Mouse (Mus musculus) intestine, embryonic 15.5 days (tissue): ENCODE data around the gene Pten. TPM values are rescaled to one million over a fixed set of nuclear protein-coding genes. Genes with fewer than 3 reads are reported as not detected.
A peak's percentile ranks its signal among the peaks of the same experiment; 100 is the strongest.

Experiments used
- ATAC-seq: fragments of 200-750 bp; cut with Nextera tagmentation; 2 replicates; pipeline ENCODE4 v1.8.0; 2017; ENCODE audit warnings: moderate TSS enrichment, moderate library complexity
- H3K27ac ChIP-seq: fragments of 300-500 bp; sonication (generic); 2 replicates; pipeline ENCODE4 v1.5.1; 2015; ENCODE audit warnings: mild to moderate bottlenecking, inconsistent platforms
- H3K27me3 ChIP-seq: fragments of 300-500 bp; sonication (generic); replicated peaks from 2 replicates; pipeline ENCODE4 v1.6.1; 2015; ENCODE audit warnings: inconsistent platforms
- H3K36me3 ChIP-seq: fragments of 300-500 bp; sonication (generic); 2 replicates; pipeline ENCODE4 v1.6.1; 2015; ENCODE audit warnings: inconsistent platforms
- H3K4me1 ChIP-seq: fragments of 300-500 bp; sonication (generic); replicated peaks from 2 replicates; pipeline ENCODE4 v1.6.1; 2015; ENCODE audit warnings: inconsistent platforms
- H3K4me2 ChIP-seq: fragments of 300-500 bp; sonication (generic); replicated peaks from 2 replicates; pipeline ENCODE4 v1.6.1; 2015; ENCODE audit warnings: mild to moderate bottlenecking, inconsistent platforms
- H3K4me3 ChIP-seq: fragments of 300-500 bp; sonication (generic); replicated peaks from 2 replicates; pipeline ENCODE4 v1.5.1; 2015; ENCODE audit warnings: inconsistent platforms
- H3K9ac ChIP-seq: fragments of 300-500 bp; sonication (generic); 2 replicates; pipeline ENCODE4 v1.6.1; 2015; ENCODE audit warnings: inconsistent platforms
- H3K9me3 ChIP-seq: fragments of 300-500 bp; sonication (generic); 2 replicates; pipeline ENCODE4 v1.6.1; 2016; ENCODE audit warnings: inconsistent platforms
- WGBS: fragments of 180-500 bp; shearing (Covaris S2); methylation state at CpG from one replicate; pipeline ENCODE4 v1.1.7; 2015; 5-methylcytosine and 5-hydroxymethylcytosine counted together
- polyA plus RNA-seq: library from polyadenylated mRNA; unstranded; fragments of >200 nt; fragmentation: Nextera tagmentation; extraction: Ambion mirVana; gene quantifications from 2 replicates; pipeline ENCODE4 v1.2.1, GENCODE M21; 2015

Gene Pten
- polyA plus RNA-seq, 1 experiment from 2014 or later = 10.1 TPM

DNA sequence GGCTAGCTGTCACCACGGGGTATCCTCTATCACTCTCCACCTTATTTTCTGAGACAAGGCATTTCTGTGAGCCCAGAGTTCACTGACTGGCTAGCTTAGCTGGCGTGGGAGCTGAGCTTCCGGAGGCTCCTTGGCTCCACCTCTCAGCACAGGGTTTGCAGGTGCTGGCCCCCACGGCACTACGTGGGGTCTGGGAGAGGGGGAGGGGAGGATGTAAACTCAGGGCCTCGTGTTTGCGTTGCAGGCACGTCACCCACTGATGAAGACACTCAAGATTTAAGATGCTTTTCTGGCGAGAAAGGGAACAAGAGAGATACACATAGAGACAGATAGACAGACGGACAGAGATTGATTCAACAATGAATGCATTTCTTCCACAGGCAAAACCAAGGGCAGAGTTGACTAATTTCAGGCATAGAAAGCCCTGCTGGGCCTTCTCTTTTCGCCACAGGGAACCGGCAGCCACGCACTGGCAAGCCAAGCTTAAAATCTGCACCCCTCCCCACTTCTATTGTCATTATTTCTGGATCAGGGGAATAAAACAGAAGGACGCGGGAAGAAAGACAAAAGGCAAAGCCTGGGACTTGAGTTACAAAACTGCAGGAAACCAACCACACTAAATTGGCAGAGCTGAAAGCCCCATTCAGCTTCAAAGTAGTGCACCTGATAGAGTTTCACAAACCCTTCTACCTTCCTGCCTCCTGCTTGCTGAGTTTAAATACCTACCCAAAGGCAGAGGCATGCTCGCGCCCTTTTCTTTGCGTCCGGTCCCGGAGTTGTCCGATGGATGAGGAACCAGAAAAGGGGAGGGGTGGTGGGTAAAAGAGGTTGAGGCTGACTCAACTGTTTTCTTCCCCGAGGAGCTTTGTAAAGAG, 30.6 kb upstream of the Pten start:
- H3K4me3 ChIP-seq = no peak overlapping the region
- no peak overlapping the region for H3K27ac ChIP-seq
- H3K9me3 ChIP-seq = no peaks in the 10 kb centered on the region
- H3K9ac ChIP-seq = no peak overlapping the region
- H3K36me3 ChIP-seq = no peaks in the 10 kb centered on the region
- no peaks in the 10 kb centered on the region for H3K4me1 ChIP-seq
- H3K4me2 ChIP-seq = peak overlapping the region; percentile 17; the same call in 1 of the 2 replicates
- peaks cover 4% of the 10 kb centered on the region; the same call in 1 of the 2 replicates for H3K27me3 ChIP-seq
- WGBS = 17% methylated on average over 22 of the region's 22 CpGs
- no peak for ATAC-seq

DNA sequence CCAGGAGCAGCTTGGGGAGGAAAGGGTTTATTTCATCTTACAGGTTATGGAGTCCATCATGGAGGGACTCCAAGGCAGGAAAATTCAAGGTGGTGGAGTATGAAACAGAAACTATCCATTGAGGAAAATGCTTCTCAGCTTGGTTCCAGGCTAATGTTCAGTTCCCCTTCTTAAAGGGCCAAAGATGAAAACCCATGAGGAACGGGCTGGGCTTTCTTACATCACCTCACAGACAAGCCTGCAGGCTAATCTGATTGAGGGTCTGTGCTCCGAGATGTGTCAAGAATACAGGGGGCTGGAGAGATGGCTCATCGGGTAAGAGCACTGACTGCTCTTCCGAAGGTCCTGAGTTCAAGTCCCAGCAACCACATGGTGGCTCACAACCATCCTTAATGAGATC, 27.5 kb upstream of the Pten start:
- H3K27me3 ChIP-seq = peaks cover 4% of the 10 kb centered on the region; the same call in 1 of the 2 replicates
- no peak overlapping the region for H3K9ac ChIP-seq
- H3K27ac ChIP-seq = no peak overlapping the region
- H3K36me3 ChIP-seq = no peaks in the 10 kb centered on the region
- no peak for ATAC-seq
- H3K4me1 ChIP-seq = no peaks in the 10 kb centered on the region
- no peak overlapping the region for H3K4me3 ChIP-seq
- 87% methylated on average over 4 of the region's 4 CpGs for WGBS
- no peaks in the 10 kb centered on the region for H3K9me3 ChIP-seq
- H3K4me2 ChIP-seq = no peak overlapping the region

DNA sequence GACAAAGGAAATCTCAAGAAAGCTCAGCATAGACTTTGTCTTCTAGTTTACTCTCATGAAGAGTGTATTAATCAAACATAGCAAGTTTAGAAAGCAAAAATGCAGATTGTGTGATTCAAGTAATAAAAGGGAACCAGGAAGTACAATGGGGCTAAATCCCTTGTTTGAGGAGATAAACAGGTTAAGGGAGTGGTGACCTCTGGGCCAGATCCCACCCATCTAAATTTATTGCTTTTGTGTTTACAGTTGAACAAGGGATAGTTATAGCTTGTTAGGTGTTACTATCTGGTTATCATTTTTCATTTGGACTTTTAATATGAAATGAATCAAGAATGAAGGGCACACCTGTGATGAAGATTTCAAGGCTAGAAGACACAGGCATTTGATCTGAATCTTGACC, 24.4 kb upstream of the Pten start:
- H3K27ac ChIP-seq = no peak overlapping the region
- ATAC-seq = peak; percentile 56; the same call in 1 of the 2 replicates
- H3K4me3 ChIP-seq = no peak overlapping the region
- no peak overlapping the region for H3K9ac ChIP-seq
- H3K4me2 ChIP-seq = no peak overlapping the region
- no peaks in the 10 kb centered on the region for H3K27me3 ChIP-seq
- H3K9me3 ChIP-seq = no peaks in the 10 kb centered on the region
- H3K4me1 ChIP-seq = no peaks in the 10 kb centered on the region
- H3K36me3 ChIP-seq = no peaks in the 10 kb centered on the region

DNA sequence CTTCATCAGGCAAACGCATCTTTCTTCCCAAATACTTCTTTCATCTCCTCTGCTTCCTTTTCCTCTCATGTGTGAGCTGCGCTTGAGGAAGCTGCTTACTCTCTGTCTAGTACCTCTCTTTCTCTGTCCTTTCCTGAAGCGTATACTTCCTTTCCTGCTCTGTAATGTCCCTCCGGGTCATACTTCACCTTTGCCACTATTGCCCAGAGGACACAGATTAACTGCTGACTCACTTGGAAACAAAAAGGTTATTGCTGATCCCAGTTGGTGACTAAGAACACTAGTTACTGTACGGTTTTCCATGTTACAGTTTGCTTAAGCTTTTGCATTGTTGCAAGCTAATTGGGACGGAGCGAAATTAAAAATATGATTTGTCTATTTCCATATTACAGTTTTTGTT, 19.5 kb upstream of the Pten start:
- no peaks in the 10 kb centered on the region for H3K36me3 ChIP-seq
- no peak overlapping the region for H3K4me2 ChIP-seq
- no peak overlapping the region for H3K4me3 ChIP-seq
- no peaks in the 10 kb centered on the region for H3K4me1 ChIP-seq
- no peaks in the 10 kb centered on the region for H3K27me3 ChIP-seq
- no peak for ATAC-seq
- H3K9me3 ChIP-seq = no peaks in the 10 kb centered on the region
- H3K9ac ChIP-seq = no peak overlapping the region
- 82% methylated on average over 7 of the region's 7 CpGs for WGBS
- no peak overlapping the region for H3K27ac ChIP-seq

DNA sequence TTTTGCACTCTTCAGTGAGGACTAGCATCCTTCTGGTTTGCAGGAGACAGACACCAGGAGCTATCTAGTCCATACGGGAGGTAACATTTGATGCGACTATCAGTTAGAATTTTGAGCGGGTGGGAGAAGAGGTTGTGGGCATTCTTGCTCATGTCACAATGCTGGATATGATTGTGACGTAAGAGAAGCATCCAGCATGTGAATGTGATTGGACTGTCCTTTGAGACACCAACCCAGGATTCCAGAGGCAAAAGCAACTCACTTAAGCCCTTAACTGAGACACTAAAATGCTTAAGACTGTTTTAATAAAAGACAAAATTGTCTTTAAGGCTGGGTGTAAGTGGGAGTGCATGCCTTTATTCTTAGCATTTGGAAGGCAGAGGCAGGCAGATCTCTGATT, 17.6 kb upstream of the Pten start, which contains the start of gene Atad1:
Atad1 (minus strand) TSS at position 101 of the 400 bp plus-strand sequence.
- Histone ChIP-seq H3K4me3 (no peak within 1 kb of the TSS), H3K27ac (no peak within 1 kb of the TSS), H3K4me1 (no peaks in the 10 kb centered on the region), H3K27me3 (no peaks in the 10 kb centered on the region), H3K4me2 (no peak within 1 kb of the TSS), H3K36me3 (no peaks in the 10 kb centered on the region), H3K9me3 (no peaks in the 10 kb centered on the region), H3K9ac (no peak within 1 kb of the TSS)
- no peak for ATAC-seq
- WGBS = 90% methylated on average over 4 of the region's 4 CpGs

DNA sequence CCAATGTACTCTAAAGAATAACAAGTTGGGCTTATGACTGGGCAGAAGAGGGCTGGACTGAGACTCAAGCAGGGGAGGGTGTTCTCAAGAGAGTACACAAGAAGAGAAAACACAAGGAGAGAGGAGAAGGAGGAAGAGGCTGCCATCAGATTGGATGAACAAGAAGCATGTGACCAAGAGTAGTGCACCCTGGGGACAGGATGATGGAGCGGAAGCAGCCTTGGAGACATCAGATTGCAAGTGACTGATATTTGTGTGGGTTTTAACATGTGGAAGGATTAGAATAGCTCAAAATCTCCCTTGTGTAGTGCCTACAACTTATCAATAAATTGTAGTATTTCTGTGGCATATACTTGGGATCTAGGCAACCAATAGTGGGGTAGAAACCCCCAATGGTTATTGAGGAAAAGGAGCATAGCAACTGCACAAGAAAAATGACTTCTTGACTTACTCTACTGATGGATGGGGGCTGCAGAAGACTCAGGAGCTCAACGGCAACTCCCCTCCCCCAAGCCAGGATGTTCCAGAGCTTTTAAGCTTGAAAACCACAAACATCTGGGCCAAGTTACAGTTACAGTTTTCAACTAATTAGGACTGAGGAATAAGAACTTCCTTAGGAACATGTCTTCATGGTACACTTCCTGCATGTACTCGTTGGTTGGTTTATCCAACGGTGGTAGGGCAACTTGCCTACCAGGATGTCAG, 16.5 kb upstream of the Pten start:
- WGBS = 87% methylated on average over 4 of the region's 4 CpGs

DNA sequence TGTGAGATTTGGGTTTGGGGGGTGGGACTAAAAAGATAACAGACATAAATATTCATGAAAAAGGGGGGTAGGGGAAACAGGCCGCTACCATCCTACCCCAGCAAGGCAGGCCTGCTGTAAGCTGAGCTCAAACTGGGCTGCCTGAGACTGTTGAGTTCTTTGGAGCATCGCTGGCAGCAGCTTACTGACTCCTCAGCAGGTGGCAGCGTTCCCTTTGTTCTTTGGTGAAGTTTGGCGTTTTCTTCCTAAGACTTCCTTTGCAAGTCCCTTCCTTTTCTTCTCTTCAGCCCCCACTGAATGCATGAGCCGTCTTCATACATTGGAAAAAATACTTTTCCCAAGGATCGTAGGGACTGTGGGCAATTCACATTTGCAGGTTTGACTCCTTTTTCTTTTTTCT, 7.9 kb upstream of the Pten start:
- Histone ChIP-seq H3K9me3 (no peaks in the 10 kb centered on the region), H3K4me3 (no peak overlapping the region), H3K4me2 (no peak overlapping the region), H3K27ac (no peak overlapping the region), H3K36me3 (no peaks in the 10 kb centered on the region), H3K27me3 (0 out of 2 replicates have a peak, but pooled peaks cover 1% of the 10 kb centered on the region), H3K9ac (no peak overlapping the region), H3K4me1 (no peaks in the 10 kb centered on the region)
- WGBS = 26% methylated on average over 6 of the region's 6 CpGs
- no peak for ATAC-seq

More for the DNA sequence above, 16.5 kb upstream of the Pten start:
- H3K36me3 ChIP-seq = no peaks in the 10 kb centered on the region
- no peaks in the 10 kb centered on the region for H3K4me1 ChIP-seq
- ATAC-seq = no peak
- H3K9me3 ChIP-seq = no peaks in the 10 kb centered on the region
- H3K27ac ChIP-seq = no peak overlapping the region
- no peak overlapping the region for H3K4me2 ChIP-seq
- H3K9ac ChIP-seq = no peak overlapping the region
- no peak overlapping the region for H3K4me3 ChIP-seq
- no peaks in the 10 kb centered on the region for H3K27me3 ChIP-seq

DNA sequence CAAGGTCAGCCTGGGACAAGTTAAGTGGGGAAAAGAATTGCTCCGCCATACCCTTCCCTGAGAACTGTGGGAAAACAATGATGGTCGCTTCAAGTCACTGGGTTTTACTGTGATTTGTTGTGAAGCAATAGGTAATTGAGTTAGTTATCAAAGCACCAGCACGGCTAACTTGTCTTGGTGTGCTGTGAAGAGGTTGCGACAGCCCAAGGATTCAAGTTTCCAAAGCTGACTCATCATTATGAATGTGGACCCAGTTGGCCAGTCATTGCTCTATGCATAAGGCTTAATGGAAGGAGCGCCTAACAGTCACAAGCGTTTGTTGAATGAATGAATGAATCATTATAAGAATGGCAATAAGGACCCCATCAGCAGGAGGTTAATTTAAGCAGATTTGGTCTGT, 4.9 kb upstream of the Pten start:
- no peak overlapping the region for H3K4me3 ChIP-seq
- H3K36me3 ChIP-seq = no peaks in the 10 kb centered on the region
- WGBS = 91% methylated on average over 6 of the region's 6 CpGs
- peaks cover 10% of the 10 kb centered on the region; the same call in 1 of the 2 replicates for H3K4me1 ChIP-seq
- no peak overlapping the region for H3K9ac ChIP-seq
- ATAC-seq = no peak
- H3K4me2 ChIP-seq = no peak overlapping the region
- no peaks in the 10 kb centered on the region for H3K9me3 ChIP-seq
- 0 out of 2 replicates have a peak, but pooled peaks cover 3% of the 10 kb centered on the region for H3K27me3 ChIP-seq
- no peak overlapping the region for H3K27ac ChIP-seq

DNA sequence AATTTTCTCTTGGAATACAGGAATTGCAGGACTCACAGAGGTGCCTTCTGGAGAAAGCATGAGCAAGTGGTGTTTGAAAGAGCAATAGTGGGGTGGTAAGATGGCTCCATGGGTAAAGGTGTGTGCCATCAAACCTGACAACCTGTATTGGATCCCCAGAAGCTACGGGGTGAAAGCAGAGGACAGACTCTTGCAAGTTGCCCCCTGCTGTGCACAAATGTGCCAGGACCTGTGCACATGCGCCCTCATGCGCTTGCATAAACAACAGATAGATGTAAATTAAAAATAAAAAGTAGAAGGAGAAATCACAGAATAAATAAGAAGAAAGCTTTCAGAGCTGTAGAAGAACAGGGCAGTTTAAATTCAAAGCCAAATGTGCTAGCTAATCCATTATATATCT, 3.9 kb upstream of the Pten start:
- Histone ChIP-seq H3K4me2 (no peak overlapping the region), H3K27ac (no peak overlapping the region), H3K4me1 (peaks cover 10% of the 10 kb centered on the region; the same call in 1 of the 2 replicates), H3K9ac (no peak overlapping the region), H3K4me3 (no peak overlapping the region), H3K27me3 (0 out of 2 replicates have a peak, but pooled peaks cover 3% of the 10 kb centered on the region), H3K36me3 (no peaks in the 10 kb centered on the region), H3K9me3 (no peaks in the 10 kb centered on the region)
- 91% methylated on average over 3 of the region's 3 CpGs for WGBS
- no peak for ATAC-seq

DNA sequence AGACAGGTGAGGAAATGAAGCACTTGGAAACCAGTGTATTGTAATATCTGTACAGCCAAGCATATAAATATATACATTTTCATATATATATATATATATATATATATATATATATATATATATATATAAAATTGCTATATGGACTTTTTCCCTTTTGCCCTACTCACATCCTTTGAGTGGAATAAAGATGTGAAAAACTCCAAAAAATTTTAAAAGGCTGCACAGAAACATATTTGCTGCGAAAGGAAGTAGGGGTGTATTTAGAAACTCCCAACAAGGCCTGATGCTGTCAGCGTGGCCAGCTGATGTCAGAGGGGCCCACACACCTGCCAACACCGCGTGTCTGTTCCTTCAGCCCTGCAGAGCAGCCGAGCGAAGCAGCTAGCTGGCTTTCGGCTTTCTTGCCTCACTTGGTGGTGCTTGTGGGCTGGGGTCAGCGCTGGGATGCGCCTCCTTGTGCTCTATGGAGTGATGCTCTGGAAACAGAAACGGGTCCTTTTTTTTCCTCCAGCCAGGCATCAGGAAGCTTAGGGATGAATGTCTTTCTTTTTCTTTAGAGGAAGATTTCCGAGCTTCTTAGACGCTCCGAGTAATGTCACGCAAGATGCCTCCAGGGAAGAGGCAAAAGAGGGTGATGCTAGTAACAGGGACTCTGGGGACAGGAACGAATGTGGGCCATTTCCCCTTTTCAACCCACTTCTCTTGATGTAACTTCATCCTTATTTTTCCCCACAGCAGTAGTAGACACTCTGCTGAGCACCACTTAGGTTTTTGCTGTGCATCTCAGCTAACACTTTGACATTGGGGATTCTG, 2.9 kb upstream of the Pten start:
- H3K4me2 ChIP-seq = peak overlapping the region; percentile 92
- H3K9ac ChIP-seq = no peak overlapping the region
- H3K36me3 ChIP-seq = no peaks in the 10 kb centered on the region
- 42% methylated on average over 15 of the region's 15 CpGs for WGBS
- H3K27ac ChIP-seq = peak overlapping the region; percentile 9; the same call in 1 of the 2 replicates
- no peaks in the 10 kb centered on the region for H3K9me3 ChIP-seq
- 0 out of 2 replicates have a peak, but pooled peaks cover 3% of the 10 kb centered on the region for H3K27me3 ChIP-seq
- H3K4me3 ChIP-seq = no peak overlapping the region
- ATAC-seq = no peak
- H3K4me1 ChIP-seq = peaks cover 10% of the 10 kb centered on the region; the same call in 1 of the 2 replicates

DNA sequence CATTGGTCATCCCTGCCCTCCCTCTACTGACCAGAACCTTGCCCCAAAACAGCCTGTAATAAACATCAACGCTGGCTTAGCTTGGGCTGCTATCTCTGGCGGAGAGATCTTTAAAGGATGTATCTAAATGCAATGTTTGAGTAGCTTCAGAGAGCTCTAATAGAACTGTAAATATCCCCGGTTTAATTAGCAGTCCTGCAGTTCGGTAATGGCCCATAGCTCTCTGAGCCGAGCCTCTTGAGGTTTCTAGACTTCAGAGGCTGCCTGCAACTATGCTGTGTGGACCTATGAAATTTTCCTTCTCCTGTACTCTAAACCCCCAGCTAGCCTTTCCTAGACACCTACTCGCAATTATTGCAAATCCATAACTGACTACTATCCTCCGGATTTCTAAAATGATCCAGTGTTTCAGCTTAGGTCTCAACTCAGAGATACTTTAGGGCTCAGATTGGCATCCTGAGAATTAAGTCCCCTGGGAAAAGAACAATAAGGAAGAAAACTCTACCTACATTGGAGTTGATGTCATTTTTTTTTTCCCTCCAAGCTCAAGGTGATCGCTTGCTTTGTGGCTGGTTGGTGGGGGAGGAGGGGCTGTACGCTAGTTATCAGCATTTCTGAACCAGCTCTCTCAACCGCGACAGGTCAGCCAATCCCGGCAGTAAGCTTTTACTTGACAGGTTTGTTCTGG, 2.0 kb upstream of the Pten start:
- Histone ChIP-seq H3K27ac (peak overlapping the region; percentile 97), H3K4me2 (peak overlapping the region; percentile 92), H3K4me3 (peak overlapping the region; percentile 72), H3K36me3 (no peaks in the 10 kb centered on the region), H3K4me1 (peaks cover 10% of the 10 kb centered on the region; the same call in 1 of the 2 replicates), H3K9ac (peak overlapping the region; percentile 87), H3K9me3 (no peaks in the 10 kb centered on the region), H3K27me3 (0 out of 2 replicates have a peak, but pooled peaks cover 3% of the 10 kb centered on the region)
- ATAC-seq = no peak
- WGBS = 4% methylated on average over 12 of the region's 12 CpGs
